7 mouse cellular contexts compared by ENCODE assay signal in the genomic region with DNA sequence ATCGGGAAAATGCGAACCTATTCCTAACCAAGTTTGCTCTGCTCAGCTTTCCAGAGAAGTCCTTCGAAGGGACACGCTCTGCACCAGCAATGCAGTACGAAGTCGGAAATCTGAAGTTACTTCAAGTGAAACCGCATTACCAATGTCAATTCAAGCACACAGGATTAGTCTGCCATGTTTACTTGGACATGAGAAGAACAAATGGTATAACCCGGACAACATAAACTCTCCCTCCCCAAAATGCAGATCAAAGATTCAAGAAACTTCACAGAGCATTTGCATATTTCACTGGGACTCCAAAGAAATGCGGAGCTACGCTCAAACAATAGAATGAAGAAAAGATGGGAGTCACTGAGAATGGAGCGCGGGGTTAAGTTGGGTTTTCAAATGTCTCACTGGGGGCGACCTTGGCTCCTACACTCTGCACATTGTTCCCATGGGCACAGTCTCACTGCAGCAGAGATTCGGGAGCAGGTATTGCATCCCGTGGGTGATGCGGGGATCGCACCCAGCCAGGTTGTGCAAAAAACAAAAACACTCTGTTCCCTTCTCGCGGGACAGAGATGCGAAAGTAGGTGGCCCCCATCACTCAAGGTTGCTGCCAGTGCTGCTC. TPM values are rescaled to one million over a fixed set of nuclear protein-coding genes. Genes with fewer than 3 reads are reported as not detected.
DNase-seq lines count a peak whose midpoint lies in the region; ATAC-seq and TF ChIP-seq lines count a peak whose summit lies in the region.

No protein-coding gene starts in this region.

- no peak for TF ChIP-seq POLR2A in cerebellum, adult 2 months (IDR thresholded peaks at IDR 0.05; ENCODE audit: borderline replicate concordance, insufficient read depth, low read length)

- no peak for TF ChIP-seq CTCF in cerebellum, adult 2 months (IDR thresholded peaks at IDR 0.05; ENCODE audit: borderline replicate concordance, insufficient read depth, low read depth, low read length)

- peak overlapping the region; percentile 99 for H3K4me3 ChIP-seq in cerebellum, adult 2 months (replicated peaks; ENCODE audit: insufficient read depth, low read depth, low read length)
- peak overlapping the region; percentile 93 for H3K4me3 ChIP-seq in lung, embryonic 15.5 days

- 1% methylated on average over 20 of the region's 20 CpGs for WGBS in cerebellum, adult 2 months
- WGBS in lung, embryonic 15.5 days: 2% methylated on average over 20 of the region's 20 CpGs

- peaks cover 8% of the 10 kb centered on the region for H3K36me3 ChIP-seq in lung, embryonic 15.5 days

- H3K9ac ChIP-seq in lung, embryonic 15.5 days: peak overlapping the region; percentile 99

- no peaks in the 10 kb centered on the region for H3K27me3 ChIP-seq in cerebellum, adult 2 months (ENCODE audit: control insufficient read depth, insufficient read depth, low read length)
- no peaks in the 10 kb centered on the region for H3K27me3 ChIP-seq in lung, embryonic 15.5 days

- H3K9me3 ChIP-seq in lung, embryonic 15.5 days: no peaks in the 10 kb centered on the region

- H3K27ac ChIP-seq in cerebellum, adult 2 months (ENCODE audit: insufficient read depth, low read length): peak overlapping the region; percentile 34; the same call in 1 of the 2 replicates
- H3K27ac ChIP-seq in lung, embryonic 15.5 days: peak overlapping the region; percentile 100

- ATAC-seq in granulocyte monocyte progenitor cell, adult 5-6 weeks (replicated peaks; ENCODE audit: poor library complexity, severe bottlenecking): peak; percentile 37
- peak; percentile 7 for ATAC-seq in lung, embryonic 15.5 days (ENCODE audit: borderline replicate concordance, extremely low read depth, low FRiP score, low TSS enrichment)

- peak overlapping the region; percentile 80 for H3K4me2 ChIP-seq in lung, embryonic 15.5 days

- DNase-seq in urinary bladder, adult 2 months (ENCODE audit: low spot score): peak; percentile 23
- DNase-seq in urinary bladder, postnatal 10 days (ENCODE audit: low spot score): no peak
- DNase-seq in cerebellum, adult 2 months: peak; percentile 45 to 56
- peak; percentile 43 for DNase-seq in kidney, adult 9 months
- peak; percentile 37 for DNase-seq in right cerebral cortex, postnatal 14 days

- H3K4me1 ChIP-seq in cerebellum, adult 2 months (ENCODE audit: control insufficient read depth, insufficient read depth, low read length): peaks cover 7% of the 10 kb centered on the region
- peaks cover 13% of the 10 kb centered on the region for H3K4me1 ChIP-seq in lung, embryonic 15.5 days

RNA-seq across cellular contexts. Expression of a gene that starts 0.5 kb away (rescaled TPM):
- polyA plus RNA-seq in urinary bladder, adult 2 months (2012; rRNA removed): 22.3 and 23.2 TPM in 2 replicates
- 24.9 and 27.2 TPM in 2 replicates for polyA plus RNA-seq in cerebellum, adult 2 months (2012; rRNA removed)
- 37.5 and 40.6 TPM in 2 replicates for total RNA-seq in granulocyte monocyte progenitor cell, adult 5-6 weeks (2014; fragmentation: Nextera tagmentation)
- total RNA-seq in granulocyte monocyte progenitor cell, adult 5-6 weeks (2017): 40.8 and 51.7 TPM in 2 replicates
- 95.8 and 98.8 TPM in 2 replicates for polyA plus RNA-seq in lung, embryonic 15.5 days (2015; fragmentation: Nextera tagmentation; extraction: Ambion mirVana)

RNA-seq across cellular contexts. Expression of a gene that starts 38.0 kb away (rescaled TPM):
- polyA plus RNA-seq in urinary bladder, adult 2 months (2012; rRNA removed): 117 and 121 TPM in 2 replicates
- polyA plus RNA-seq in cerebellum, adult 2 months (2012; rRNA removed): 139 and 153 TPM in 2 replicates
- 53.7 and 58.0 TPM in 2 replicates for total RNA-seq in granulocyte monocyte progenitor cell, adult 5-6 weeks (2014; fragmentation: Nextera tagmentation)
- 39.0 and 48.8 TPM in 2 replicates for total RNA-seq in granulocyte monocyte progenitor cell, adult 5-6 weeks (2017)
- 69.7 and 75.5 TPM in 2 replicates for polyA plus RNA-seq in lung, embryonic 15.5 days (2015; fragmentation: Nextera tagmentation; extraction: Ambion mirVana)
